Mouse (Mus musculus) neural tube, embryonic 14.5 days (tissue): ENCODE data around the gene Mrps36. TPM values are rescaled to one million over a fixed set of nuclear protein-coding genes. Genes with fewer than 3 reads are reported as not detected.
"Not testable (repeated sequence)": the region's sequence is repeated elsewhere in the genome, so short reads cannot be mapped to it uniquely, and the experiment has no call there.

Experiments
- ATAC-seq: fragments of 200-750 bp; cut with Nextera tagmentation; 2 replicates; pipeline ENCODE4 v1.8.0; 2017; ENCODE audit warnings: low read depth, mild to moderate bottlenecking, moderate TSS enrichment, moderate library complexity
- H3K27ac ChIP-seq: fragments of 300-500 bp; sonication (generic); 2 replicates; pipeline ENCODE4 v1.5.1; 2014; ENCODE audit warnings: low read depth, mild to moderate bottlenecking, control low read depth, low read length, moderate library complexity, mixed read lengths
- H3K27me3 ChIP-seq: fragments of 300-500 bp; sonication (generic); 2 replicates; pipeline ENCODE4 v1.6.1; 2014; ENCODE audit warnings: low read length; ENCODE audit not compliant: control insufficient read depth, insufficient read depth
- H3K36me3 ChIP-seq: fragments of 300-500 bp; sonication (generic); 2 replicates; pipeline ENCODE4 v1.6.1; 2014; ENCODE audit warnings: low read length, mixed read lengths; ENCODE audit not compliant: control insufficient read depth, insufficient read depth
- H3K4me1 ChIP-seq: fragments of 300-500 bp; sonication (generic); 2 replicates; pipeline ENCODE4 v1.6.1; 2014; ENCODE audit warnings: low read length; ENCODE audit not compliant: control insufficient read depth, insufficient read depth
- H3K4me2 ChIP-seq: fragments of 300-500 bp; sonication (generic); 2 replicates; pipeline ENCODE4 v1.6.1; 2014; ENCODE audit warnings: mild to moderate bottlenecking, low read depth, low read length, control low read depth
- H3K4me3 ChIP-seq: fragments of 300-500 bp; sonication (generic); 2 replicates; pipeline ENCODE4 v1.5.1; 2014; ENCODE audit warnings: low read depth, low read length, control low read depth, mixed read lengths
- H3K9ac ChIP-seq: fragments of 300-500 bp; sonication (generic); replicated peaks from 2 replicates; pipeline ENCODE4 v1.6.1; 2014; ENCODE audit warnings: low read depth, mild to moderate bottlenecking, control low read depth, low read length, mixed read lengths
- H3K9me3 ChIP-seq: fragments of 300-500 bp; sonication (generic); 2 replicates; pipeline ENCODE4 v1.6.1; 2016; ENCODE audit warnings: low read length; ENCODE audit not compliant: control insufficient read depth
- WGBS: fragments of 180-500 bp; shearing (Covaris S2); extraction: QIAGEN DNeasy Blood & Tissue Kit; methylation state at CpG from one replicate; pipeline ENCODE4 v1.1.7; 2014; 5-methylcytosine and 5-hydroxymethylcytosine counted together
- polyA plus RNA-seq: library from polyadenylated mRNA; unstranded; fragments of >200 nt; fragmentation: Nextera tagmentation; extraction: Ambion mirVana; gene quantifications from 2 replicates; pipeline ENCODE4 v1.2.1, GENCODE M21; 2014

Gene Mrps36
- polyA plus RNA-seq, 1 experiment from 2014 or later = 169 TPM

DNA sequence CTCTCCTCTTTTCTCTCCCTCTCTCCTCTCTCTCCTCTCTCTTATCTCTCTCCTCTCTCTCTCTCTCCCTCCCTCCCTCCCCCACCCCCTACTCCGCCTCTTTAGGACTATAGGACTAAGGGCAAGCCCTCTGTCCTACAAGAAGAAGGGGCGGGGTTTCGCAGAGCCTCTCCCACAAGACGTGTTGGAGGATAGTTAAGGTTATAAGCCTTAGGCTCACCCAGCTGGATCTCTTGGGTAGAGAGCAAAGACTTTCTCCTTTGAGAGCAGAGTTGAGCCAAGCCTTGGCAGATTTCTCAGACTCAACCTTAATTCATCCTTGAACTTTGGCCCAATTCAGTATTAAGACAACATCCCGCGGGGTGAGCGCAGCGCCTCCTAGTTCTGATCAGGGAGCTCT lies 4.2 kb upstream of the Mrps36 start:
- no peaks in the 10 kb centered on the region for H3K27me3 ChIP-seq
- no peak overlapping the region for H3K4me3 ChIP-seq
- no peak overlapping the region for H3K4me2 ChIP-seq
- no peak overlapping the region for H3K27ac ChIP-seq
- ATAC-seq = no peak
- no peaks in the 10 kb centered on the region for H3K36me3 ChIP-seq
- 58% methylated on average over 8 of the region's 8 CpGs for WGBS
- H3K4me1 ChIP-seq = no peaks in the 10 kb centered on the region
- no peak overlapping the region for H3K9ac ChIP-seq
- no peaks in the 10 kb centered on the region for H3K9me3 ChIP-seq

DNA sequence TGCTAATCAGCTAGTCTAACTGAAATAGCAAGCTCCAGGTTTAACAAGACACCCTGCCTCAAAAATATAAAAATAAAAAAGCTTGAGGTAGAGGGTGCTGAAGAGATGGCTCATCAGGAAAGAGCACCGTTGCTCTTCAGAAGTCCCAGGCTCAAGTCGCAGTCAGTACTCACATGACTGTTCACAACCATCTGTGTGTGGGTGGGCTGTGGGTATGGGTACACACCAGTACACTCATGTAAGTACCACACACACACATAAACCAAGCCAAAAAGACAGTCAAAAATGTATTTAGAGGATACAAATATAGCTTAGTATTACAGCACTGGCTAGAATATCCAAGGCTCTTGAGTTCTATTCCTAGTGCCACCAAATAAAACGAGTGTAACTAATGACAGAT lies 1.6 kb upstream of the Mrps36 start:
- H3K4me1 ChIP-seq = peaks cover 5% of the 10 kb centered on the region; the same call in 1 of the 2 replicates
- no peak for ATAC-seq
- 90% methylated on average over 3 of the region's 3 CpGs for WGBS

DNA sequence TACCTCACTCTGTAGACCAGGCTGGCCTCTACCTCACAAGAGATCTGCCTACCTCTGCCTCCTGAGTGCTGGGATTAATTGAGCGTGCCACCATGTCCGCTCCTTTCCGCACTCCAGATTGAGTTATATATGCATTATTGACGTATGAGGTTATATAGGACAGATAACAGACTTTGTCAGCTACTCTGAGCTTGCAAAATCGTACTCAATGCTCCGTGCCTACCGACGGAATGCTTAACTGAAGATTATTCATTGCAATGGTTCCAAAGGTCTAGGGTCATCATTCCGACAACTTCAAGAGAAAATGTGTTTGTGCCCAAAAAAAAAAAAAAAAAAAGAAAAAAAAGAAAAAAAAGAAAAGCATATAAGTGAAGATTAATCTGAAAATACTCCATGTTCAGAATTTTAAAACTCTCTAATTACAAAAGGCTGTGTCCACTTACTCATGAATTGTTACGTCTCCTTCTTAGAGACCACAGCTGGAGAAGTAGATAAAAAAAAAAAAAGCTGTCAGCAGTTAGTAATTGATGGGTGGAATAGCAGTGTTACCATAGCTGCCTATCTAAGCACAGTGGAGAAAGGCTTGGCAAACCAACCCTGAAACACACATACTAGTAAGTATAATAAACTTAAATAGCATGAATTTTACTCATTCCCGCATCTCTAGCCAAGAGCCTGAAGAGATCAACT lies 968 bp downstream of the Mrps36 start:
- H3K27ac ChIP-seq = peak overlapping the region; percentile 94
- H3K4me1 ChIP-seq = peaks cover 5% of the 10 kb centered on the region; the same call in 1 of the 2 replicates
- WGBS = 66% methylated on average over 11 of the region's 11 CpGs
- ATAC-seq = peak; percentile 65
- no peaks in the 10 kb centered on the region for H3K36me3 ChIP-seq
- no peaks in the 10 kb centered on the region for H3K27me3 ChIP-seq
- H3K9ac ChIP-seq = peak overlapping the region; percentile 80
- H3K4me2 ChIP-seq = peak overlapping the region; percentile 51
- peak overlapping the region; percentile 55 for H3K4me3 ChIP-seq
- no peaks in the 10 kb centered on the region for H3K9me3 ChIP-seq

More for the DNA sequence above, 1.6 kb upstream of the Mrps36 start:
- Histone ChIP-seq H3K27ac (no peak overlapping the region), H3K9me3 (no peaks in the 10 kb centered on the region), H3K27me3 (no peaks in the 10 kb centered on the region), H3K4me3 (no peak overlapping the region), H3K9ac (no peak overlapping the region), H3K36me3 (no peaks in the 10 kb centered on the region), H3K4me2 (no peak overlapping the region)

DNA sequence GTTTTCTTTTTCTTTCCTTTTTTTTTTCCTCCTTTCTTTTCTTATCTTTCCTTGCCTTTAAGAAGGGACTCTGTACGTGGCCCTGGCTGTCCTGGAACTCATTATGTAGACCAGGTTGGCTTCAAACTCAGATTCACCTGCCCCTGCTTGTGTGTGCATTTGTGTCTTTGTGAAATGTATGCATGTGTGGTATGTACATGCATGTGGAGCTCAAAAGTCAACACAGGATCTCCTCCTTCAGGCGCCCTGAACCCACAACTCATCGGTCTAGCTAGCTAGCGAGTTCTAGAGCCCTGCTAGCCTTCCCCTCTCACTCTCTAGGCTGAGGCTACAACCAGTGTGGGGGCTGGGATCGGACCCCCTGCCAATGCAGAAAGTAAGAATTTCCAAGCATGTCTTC lies 1.6 kb downstream of the Mrps36 start:
- 92% methylated on average over 5 of the region's 5 CpGs for WGBS
- Histone ChIP-seq H3K4me2 (peak overlapping the region; percentile 51; the same call in 1 of the 2 replicates), H3K27me3 (no peaks in the 10 kb centered on the region), H3K9me3 (no peaks in the 10 kb centered on the region), H3K27ac (no peak overlapping the region), H3K4me1 (peaks cover 5% of the 10 kb centered on the region; the same call in 1 of the 2 replicates), H3K9ac (no peak overlapping the region), H3K36me3 (no peaks in the 10 kb centered on the region), H3K4me3 (no peak overlapping the region)
- ATAC-seq = no peak

DNA sequence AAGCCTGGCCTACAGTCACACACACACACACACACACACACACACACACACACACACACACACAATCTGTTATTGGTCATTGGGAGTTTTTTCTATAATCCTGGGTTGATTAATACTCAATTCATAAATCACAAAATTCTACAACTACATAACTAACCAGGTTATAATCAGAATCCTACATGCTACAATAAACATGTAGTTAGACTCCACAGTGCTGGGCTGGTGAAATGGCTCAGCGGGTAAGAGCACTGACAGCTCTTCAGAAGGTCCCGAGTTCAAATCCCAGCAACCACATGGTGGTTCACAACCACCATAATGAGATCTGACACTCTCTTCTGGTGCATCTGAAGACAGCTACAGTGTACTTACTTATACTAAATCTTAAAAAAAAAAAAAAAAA lies 11.7 kb downstream of the Mrps36 start:
- H3K9me3 ChIP-seq = no peaks in the 10 kb centered on the region
- no peaks in the 10 kb centered on the region for H3K27me3 ChIP-seq
- H3K36me3 ChIP-seq = 0 out of 2 replicates have a peak, but pooled peaks cover 2% of the 10 kb centered on the region
- no peak overlapping the region for H3K4me2 ChIP-seq
- H3K27ac ChIP-seq = no peak overlapping the region
- H3K4me3 ChIP-seq = no peak overlapping the region
- 100% methylated on average over 2 of the region's 2 CpGs for WGBS
- no peak overlapping the region for H3K9ac ChIP-seq
- ATAC-seq = no peak
- peaks cover 8% of the 10 kb centered on the region for H3K4me1 ChIP-seq

DNA sequence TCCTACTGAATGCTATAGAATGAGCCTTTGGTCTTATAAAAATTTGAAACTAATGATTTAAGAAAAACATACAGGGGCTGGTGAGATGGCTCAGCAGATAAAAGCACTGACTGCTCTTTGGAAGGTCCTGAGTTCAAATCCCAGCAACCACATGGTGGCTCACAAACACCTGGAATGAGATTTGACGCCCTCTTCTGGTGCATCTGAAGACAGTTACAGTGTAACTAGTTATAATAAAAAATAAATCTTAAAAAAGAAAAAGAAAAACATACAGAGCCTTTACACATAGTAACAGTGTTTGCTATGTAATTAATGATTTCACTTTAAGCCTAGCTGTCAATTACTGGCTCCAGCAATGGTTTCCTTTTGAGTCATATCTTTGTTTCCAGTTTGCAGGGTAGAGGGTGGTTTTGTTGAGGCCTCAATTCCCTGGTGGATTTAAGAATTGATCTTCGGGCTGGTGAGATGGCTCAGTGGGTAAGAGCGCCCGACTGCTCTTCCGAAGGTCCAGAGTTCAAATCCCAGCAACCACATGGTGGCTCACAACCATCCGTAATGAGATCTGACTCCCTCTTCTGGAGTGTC lies 12.9 kb downstream of the Mrps36 start:
- not testable (repeated sequence) for H3K9me3 ChIP-seq, H3K9ac ChIP-seq, H3K36me3 ChIP-seq, H3K4me1 ChIP-seq, ATAC-seq, H3K27me3 ChIP-seq
- Histone ChIP-seq H3K27ac (peak overlapping the region; percentile 44; the same call in 1 of the 2 replicates), H3K4me3 (peak overlapping the region; percentile 88; the same call in 1 of the 2 replicates), H3K4me2 (peak overlapping the region; percentile 87; the same call in 1 of the 2 replicates)
- 92% methylated on average over 5 of the region's 6 CpGs for WGBS

DNA sequence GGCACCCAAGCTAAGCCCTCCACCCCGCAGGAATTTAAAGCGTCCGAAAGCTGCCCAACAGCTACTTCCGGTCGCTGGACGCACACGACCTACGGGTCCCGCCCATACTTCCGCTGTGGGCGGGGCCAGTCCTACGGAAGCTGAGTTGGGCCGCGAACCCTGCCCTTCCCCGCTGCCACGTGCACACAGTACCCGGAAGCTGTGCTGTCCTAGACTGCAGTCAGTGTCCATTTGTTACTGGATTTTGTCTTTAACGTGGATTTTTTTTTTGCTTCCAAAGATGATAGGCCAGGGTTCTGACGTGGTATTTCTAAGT lies 13.6 kb downstream of the Mrps36 start, which contains the start of gene Cdk7:
Cdk7 (minus strand) TSS at position 79 of the 316 bp plus-strand sequence.
- H3K4me2 ChIP-seq = peak within 1 kb of the TSS; percentile 87
- H3K36me3 ChIP-seq = 0 out of 2 replicates have a peak, but pooled peaks cover 5% of the 10 kb centered on the region
- H3K9me3 ChIP-seq = no peaks in the 10 kb centered on the region
- peak within 1 kb of the TSS; percentile 88 for H3K4me3 ChIP-seq
- peak within 1 kb of the TSS; percentile 83 for H3K9ac ChIP-seq
- peak within 1 kb of the TSS; percentile 85 for H3K27ac ChIP-seq
- H3K27me3 ChIP-seq = no peaks in the 10 kb centered on the region
- H3K4me1 ChIP-seq = peaks cover 8% of the 10 kb centered on the region
- WGBS = under 1% methylated on average over 19 of the region's 19 CpGs
- ATAC-seq = peak; percentile 99

DNA sequence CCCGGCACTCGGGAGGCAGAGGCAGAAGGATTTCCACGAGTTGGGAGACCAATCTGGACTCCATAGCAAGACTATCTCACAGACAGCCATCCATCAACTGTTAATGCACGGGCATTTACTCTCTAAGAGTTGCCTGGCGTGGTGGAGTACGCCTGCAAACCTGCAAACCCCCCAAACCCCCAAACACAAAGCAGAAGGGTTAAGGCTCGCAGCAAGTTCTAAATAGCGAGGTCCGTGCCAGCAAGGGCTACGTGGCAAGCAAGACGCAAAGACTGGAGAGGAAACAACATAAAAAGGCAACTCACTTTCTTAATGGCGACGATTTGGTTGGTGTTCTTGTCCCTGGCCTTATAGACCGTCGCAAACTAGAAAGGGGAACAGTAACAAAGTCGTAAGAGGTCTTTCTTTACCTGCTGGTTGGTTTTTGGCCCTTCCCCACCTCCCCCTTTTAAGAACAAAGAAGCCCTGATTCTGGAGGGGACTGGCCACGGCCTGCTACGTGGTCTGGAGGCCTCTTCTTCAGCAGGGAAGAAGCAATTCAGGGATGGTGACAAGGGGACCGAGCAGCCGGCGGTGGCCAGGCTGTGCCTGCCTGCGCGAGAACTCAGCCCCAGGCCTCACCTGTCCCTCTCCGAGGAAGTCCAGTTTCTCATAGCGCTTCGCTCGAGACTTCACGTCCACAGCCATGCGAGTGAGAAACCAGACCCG lies 14.2 kb downstream of the Mrps36 start:
- Histone ChIP-seq H3K4me2 (peak overlapping the region; percentile 87), H3K4me1 (peaks cover 8% of the 10 kb centered on the region), H3K36me3 (0 out of 2 replicates have a peak, but pooled peaks cover 7% of the 10 kb centered on the region), H3K27ac (peak overlapping the region; percentile 85), H3K9ac (peak overlapping the region; percentile 83), H3K9me3 (no peaks in the 10 kb centered on the region), H3K27me3 (no peaks in the 10 kb centered on the region), H3K4me3 (peak overlapping the region; percentile 88)
- whole genome bisulfite sequencing = 2% methylated on average over 30 of the region's 30 CpGs
- peak; percentile 87 for ATAC-seq

DNA sequence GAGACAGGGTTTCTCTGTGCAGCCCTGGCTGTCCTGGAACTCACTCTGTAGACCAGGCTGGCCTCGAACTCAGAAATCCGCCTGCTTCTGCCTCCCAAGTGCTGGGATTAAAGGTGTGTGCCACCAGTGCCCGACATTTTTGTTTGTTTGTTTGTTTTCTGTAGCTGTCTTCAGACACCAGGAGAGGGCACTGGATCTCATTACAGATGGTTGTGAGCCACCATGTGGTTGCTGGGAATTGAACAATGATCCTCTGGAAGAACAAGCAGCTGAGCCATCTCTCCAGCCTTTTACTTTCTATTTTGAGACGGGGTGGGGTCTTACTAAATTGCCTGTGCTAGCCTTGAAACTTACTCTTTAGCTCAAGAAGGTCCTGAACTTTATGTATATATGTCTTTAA lies 15.9 kb downstream of the Mrps36 start:
- not testable (repeated sequence) for ATAC-seq, H3K4me3 ChIP-seq, H3K36me3 ChIP-seq, H3K9ac ChIP-seq, H3K27me3 ChIP-seq, H3K27ac ChIP-seq, H3K4me2 ChIP-seq, H3K9me3 ChIP-seq
- peaks cover 10% of the 10 kb centered on the region for H3K4me1 ChIP-seq
- WGBS = 95% methylated on average over 4 of the region's 4 CpGs
